Mouse (Mus musculus) cerebellum, adult 2 months (tissue): ENCODE results near the gene Zfyve28.

Source experiments
- CTCF ChIP-seq: fragments of 200-500 bp; IDR thresholded peaks from 2 replicates; pipeline ENCODE4 v1.5.1; 2011; ENCODE audit warnings: low read depth, mild to moderate bottlenecking, control low read depth, low read length, moderate library complexity, borderline replicate concordance; ENCODE audit not compliant: insufficient read depth
- POLR2A ChIP-seq: fragments of 200-500 bp; IDR thresholded peaks from 2 replicates; pipeline ENCODE4 v1.6.1; 2011; ENCODE audit warnings: low read length, control low read depth, borderline replicate concordance; ENCODE audit not compliant: insufficient read depth

DNA sequence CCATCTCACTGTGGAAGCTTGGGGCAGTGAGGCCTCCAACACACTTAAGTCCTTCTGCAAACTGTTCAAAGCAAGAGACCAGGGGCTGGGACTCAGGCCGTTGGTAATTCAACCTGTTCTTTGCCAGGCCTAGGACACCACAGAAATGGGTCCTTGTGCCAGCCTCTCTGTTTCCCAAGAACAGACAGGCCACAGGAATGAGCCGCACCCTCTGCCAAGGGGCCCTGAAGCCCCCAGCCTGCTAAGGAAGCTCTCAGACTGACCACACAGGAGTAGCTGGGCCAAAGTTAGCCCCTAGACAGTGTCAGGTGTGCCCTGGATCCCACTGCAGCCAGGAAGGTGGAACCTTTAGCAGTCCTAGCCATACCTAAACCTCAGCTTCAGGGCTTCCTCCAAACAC lies 101.9 kb downstream of the Zfyve28 start:
- TF ChIP-seq CTCF (no peak), POLR2A (no peak)
